Mouse (Mus musculus): ENCODE results near the gene Col8a2.

DNA sequence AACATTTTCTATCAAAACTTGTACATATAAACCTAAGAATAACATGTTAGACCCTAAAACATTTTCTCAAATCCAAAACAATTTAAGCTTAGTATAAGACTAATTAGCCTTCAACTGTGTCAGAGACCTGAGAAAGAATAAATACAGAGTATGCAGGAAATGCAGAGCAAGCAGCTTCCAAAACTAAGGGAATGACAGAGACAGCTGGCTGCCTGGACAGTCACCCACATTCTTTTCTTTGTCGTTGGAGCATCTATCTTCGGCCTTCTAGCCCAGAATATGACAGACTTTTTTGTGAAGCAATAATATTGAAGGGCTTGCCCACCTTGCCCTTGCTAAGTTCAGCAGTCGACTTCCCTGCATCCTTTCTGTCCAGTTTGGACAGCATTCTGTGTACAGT lies 17.3 kb upstream of the Col8a2 start:
- TF ChIP-seq GATA1 (IDR thresholded peaks at IDR 0.05; ENCODE audit: borderline replicate concordance, low read length) (no peak), FLI1 (IDR thresholded peaks at IDR 0.05; ENCODE audit: low read length) (no peak)

Data from megakaryocyte, embryonic 14.5 days (primary cell).